Mouse (Mus musculus) lung, postnatal 0 days (tissue): ENCODE results near the gene Wscd2.

Experiments
- CTCF ChIP-seq: IDR thresholded peaks from 2 replicates; pipeline ENCODE4 v1.5.1; 2016; ENCODE audit warnings: antibody characterized with exemption, mild to moderate bottlenecking
- EP300 ChIP-seq: IDR thresholded peaks from 2 replicates; pipeline ENCODE4 v1.6.1; 2016; ENCODE audit warnings: antibody characterized with exemption, mild to moderate bottlenecking, control low read depth

- TF ChIP-seq CTCF (no peak), EP300 (no peak)
Measured at GRCm38 (mm10) chr5:113600181-113600580, 110.0 kb downstream of the Wscd2 start.
